Mouse (Mus musculus) MEL (cell line): ENCODE results near the gene Sbf1. TPM values are rescaled to one million over a fixed set of nuclear protein-coding genes. Genes with fewer than 3 reads are reported as not detected.
A peak's percentile ranks its signal among the peaks of the same experiment; 100 is the strongest.

Source experiments
- DNase-seq: peaks from one replicate; pipeline ENCODE4 v3.0.0; 2011; ENCODE audit warnings: low read depth, low spot score
- H3K27ac ChIP-seq: 2 replicates; pipeline ENCODE4 v1.5.1; 2012; ENCODE audit warnings: low read depth, mild to moderate bottlenecking, control low read depth, low read length, moderate library complexity; ENCODE audit not compliant: control insufficient read depth
- H3K27me3 ChIP-seq, 2 experiments: fragments of 150-350 bp in 1 of 2; sonication (generic) in 1 of 2; 2 replicates each; pipeline ENCODE4 v1.6.1; 2012; ENCODE audit warnings: low read length in 2 of 2, mild to moderate bottlenecking in 2 of 2, improper control_type of control experiment in 1 of 2, moderate library complexity in 1 of 2; ENCODE audit not compliant: insufficient read depth in 2 of 2, control insufficient read depth in 1 of 2
- H3K36me3 ChIP-seq, 2 experiments: 2 replicates each; pipeline ENCODE4 v1.6.1; 2012 to 2014; ENCODE audit warnings: low read length in 2 of 2, improper control_type of control experiment in 1 of 2, inconsistent platforms in 1 of 2, mild to moderate bottlenecking in 1 of 2; ENCODE audit not compliant: insufficient read depth in 2 of 2, control insufficient read depth in 1 of 2
- H3K4me1 ChIP-seq, 2 experiments: fragments of 150-350 bp in 1 of 2; sonication (generic) in 1 of 2; 2 replicates each; pipeline ENCODE4 v1.6.1; 2012; ENCODE audit warnings: low read length in 2 of 2, improper control_type of control experiment in 1 of 2, mild to moderate bottlenecking in 1 of 2; ENCODE audit not compliant: insufficient read depth in 2 of 2, control insufficient read depth in 1 of 2
- H3K4me3 ChIP-seq, 2 experiments: fragments of 150-350 bp in 1 of 2; sonication (generic) in 1 of 2; 2 replicates each; pipeline ENCODE4 v1.5.1; 2012; ENCODE audit warnings: low read depth in 2 of 2, low read length in 2 of 2, mild to moderate bottlenecking in 2 of 2, moderate library complexity in 2 of 2, control low read depth in 1 of 2, improper control_type of control experiment in 1 of 2; ENCODE audit not compliant: control insufficient read depth in 1 of 2, insufficient read depth in 1 of 2
- H3K79me2 ChIP-seq: 2 replicates; pipeline ENCODE4 v1.6.1; 2012; ENCODE audit warnings: mild to moderate bottlenecking, low read length, moderate library complexity; ENCODE audit not compliant: control insufficient read depth, poor library complexity, insufficient read depth
- H3K9ac ChIP-seq: 2 replicates; pipeline ENCODE4 v1.6.1; 2012; ENCODE audit warnings: low read depth, mild to moderate bottlenecking, control low read depth, low read length, moderate library complexity; ENCODE audit not compliant: control insufficient read depth, poor library complexity, severe bottlenecking
- H3K9me3 ChIP-seq: fragments of 150-350 bp; sonication (generic); replicated peaks from 2 replicates; pipeline ENCODE4 v1.6.1; 2012; ENCODE audit warnings: mild to moderate bottlenecking, low read length, improper control_type of control experiment, moderate library complexity; ENCODE audit not compliant: insufficient read depth
- BHLHE40 ChIP-seq: IDR thresholded peaks from 2 replicates; pipeline ENCODE4 v1.6.1; 2012; ENCODE audit warnings: low read depth, mild to moderate bottlenecking, inconsistent platforms, low read length, improper control_type of control experiment, borderline replicate concordance
- CHD1 ChIP-seq: IDR thresholded peaks from 2 replicates; pipeline ENCODE4 v1.6.1; 2012; ENCODE audit warnings: low read depth, mild to moderate bottlenecking, inconsistent platforms, low read length, improper control_type of control experiment
- CHD2 ChIP-seq: IDR thresholded peaks from 2 replicates; pipeline ENCODE4 v1.6.1; 2011; ENCODE audit warnings: low read length, improper control_type of control experiment
- CTCF ChIP-seq, 3 experiments: IDR thresholded peaks in 2 of 3; conservative IDR thresholded peaks in 1 of 3; 2 replicates each; pipeline ENCODE4 v1.5.1; 2011 to 2012; ENCODE audit warnings: low read length in 3 of 3, low read depth in 2 of 3, mild to moderate bottlenecking in 2 of 3, improper control_type of control experiment in 1 of 3, inconsistent platforms in 1 of 3, mixed read lengths in 1 of 3, moderate library complexity in 1 of 3; ENCODE audit not compliant: control insufficient read depth in 1 of 3, insufficient read depth in 1 of 3, poor library complexity in 1 of 3, severe bottlenecking in 1 of 3
- ELF1 ChIP-seq: IDR thresholded peaks from 2 replicates; pipeline ENCODE4 v1.6.1; 2014; ENCODE audit warnings: low read depth, mild to moderate bottlenecking, inconsistent platforms, low read length, improper control_type of control experiment, moderate library complexity
- EP300 ChIP-seq, 2 experiments: IDR thresholded peaks; 2 replicates each; pipeline ENCODE4 v1.6.1; 2011; ENCODE audit warnings: improper control_type of control experiment in 2 of 2, low read length in 2 of 2, low read depth in 1 of 2, mild to moderate bottlenecking in 1 of 2
- ETS1 ChIP-seq: IDR thresholded peaks from 2 replicates; pipeline ENCODE4 v1.6.1; 2012; ENCODE audit warnings: low read depth, mild to moderate bottlenecking, inconsistent platforms, low read length, improper control_type of control experiment, moderate library complexity
- GATA1 ChIP-seq: IDR thresholded peaks from 2 replicates; pipeline ENCODE4 v1.6.1; 2011; ENCODE audit warnings: low read depth, low read length, improper control_type of control experiment
- HCFC1 ChIP-seq: IDR thresholded peaks from 2 replicates; pipeline ENCODE4 v1.6.1; 2012; ENCODE audit warnings: low read depth, mild to moderate bottlenecking, inconsistent platforms, low read length, improper control_type of control experiment, moderate library complexity
- JUND ChIP-seq: IDR thresholded peaks from 2 replicates; pipeline ENCODE4 v1.6.1; 2011; ENCODE audit warnings: low read depth, mild to moderate bottlenecking, improper control_type of control experiment, low read length
- MAFK ChIP-seq: IDR thresholded peaks from 2 replicates; pipeline ENCODE4 v1.6.1; 2011; ENCODE audit warnings: low read depth, mild to moderate bottlenecking, low read length, improper control_type of control experiment, borderline replicate concordance
- MAZ ChIP-seq: IDR thresholded peaks from 2 replicates; pipeline ENCODE4 v1.6.1; 2012; ENCODE audit warnings: low read depth, mild to moderate bottlenecking, inconsistent platforms, low read length, improper control_type of control experiment
- MEF2A ChIP-seq: IDR thresholded peaks from 2 replicates; pipeline ENCODE4 v1.6.1; 2014; ENCODE audit warnings: low read depth, mild to moderate bottlenecking, inconsistent platforms, low read length, improper control_type of control experiment; ENCODE audit not compliant: poor library complexity, insufficient replicate concordance, severe bottlenecking; ENCODE audit errors: extremely low read depth
- RAD21 ChIP-seq: IDR thresholded peaks from 2 replicates; pipeline ENCODE4 v1.6.1; 2011; ENCODE audit warnings: mild to moderate bottlenecking, low read depth, low read length, improper control_type of control experiment
- RCOR1 ChIP-seq: IDR thresholded peaks from 2 replicates; pipeline ENCODE4 v1.6.1; 2012; ENCODE audit warnings: low read depth, mild to moderate bottlenecking, inconsistent platforms, low read length, improper control_type of control experiment
- SIN3A ChIP-seq: IDR thresholded peaks from 2 replicates; pipeline ENCODE4 v1.6.1; 2012; ENCODE audit warnings: low read length, improper control_type of control experiment, inconsistent platforms
- SMC3 ChIP-seq: IDR thresholded peaks from 2 replicates; pipeline ENCODE4 v1.6.1; 2011; ENCODE audit warnings: low read depth, low read length, improper control_type of control experiment
- TBP ChIP-seq: IDR thresholded peaks from 2 replicates; pipeline ENCODE4 v1.8.0; 2011; ENCODE audit warnings: low read depth, low read length, improper control_type of control experiment
- TCF12 ChIP-seq: IDR thresholded peaks from 2 replicates; pipeline ENCODE4 v1.6.1; 2014; ENCODE audit warnings: low read depth, mild to moderate bottlenecking, inconsistent platforms, low read length, improper control_type of control experiment, moderate library complexity
- UBTF ChIP-seq: IDR thresholded peaks from 2 replicates; pipeline ENCODE4 v1.6.1; 2012; ENCODE audit warnings: low read depth, mild to moderate bottlenecking, inconsistent platforms, low read length, improper control_type of control experiment, moderate library complexity, borderline replicate concordance; ENCODE audit not compliant: insufficient read depth
- ZC3H11A ChIP-seq: IDR thresholded peaks from 2 replicates; pipeline ENCODE4 v1.6.1; 2012; ENCODE audit warnings: low read depth, mild to moderate bottlenecking, inconsistent platforms, low read length, improper control_type of control experiment
- ZKSCAN1 ChIP-seq: IDR thresholded peaks from 2 replicates; pipeline ENCODE4 v1.6.1; 2012; ENCODE audit warnings: low read depth, mild to moderate bottlenecking, inconsistent platforms, low read length, improper control_type of control experiment, moderate library complexity
- polyA plus RNA-seq, 2 experiments: library from polyadenylated mRNA; stranded (reverse) in 1 of 2; unstranded in 1 of 2; fragments of >175 nt in 1 of 2; fragments of >200 nt in 1 of 2; gene quantifications; 2 replicates each; pipeline versions ENCODE4 v1.2.1 to v1.2.4; 2012; ENCODE audit warnings: low replicate concordance in 2 of 2, low read depth in 1 of 2; ENCODE audit not compliant: insufficient read length in 2 of 2, insufficient read depth in 1 of 2, missing spikeins in 1 of 2
- total RNA-seq: library from RNA; depleted of rRNA; stranded (reverse); fragments of 300-350 nt; gene quantifications from 2 replicates; pipeline ENCODE4 v1.2.3, GENCODE M21; 2012

Sbf1 gene
- total and polyA plus RNA-seq, 3 experiments: 80.4 to 147 TPM; not detected in 1

DNA sequence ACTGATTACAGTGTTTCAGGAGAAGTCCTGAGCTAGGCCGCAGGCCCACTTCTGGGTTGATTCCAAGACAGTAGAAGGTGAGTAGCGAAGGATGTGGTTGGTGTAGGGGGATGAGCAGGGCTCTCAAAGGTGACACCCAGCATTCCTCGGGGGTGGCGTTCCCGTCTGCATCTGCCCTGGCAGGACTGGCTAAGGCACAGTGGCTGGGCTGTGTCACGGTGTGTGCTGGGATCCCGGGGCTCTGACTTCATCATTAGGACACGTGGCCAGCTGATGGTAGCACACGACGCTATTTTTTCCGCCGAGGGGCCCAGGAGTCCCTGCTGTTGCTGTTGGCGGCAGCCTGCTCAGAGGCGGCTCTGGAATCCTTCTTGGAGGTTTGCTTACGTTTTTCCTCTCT lies 36.2 kb upstream of the Sbf1 start:
- TF ChIP-seq HCFC1: no peak
- no peak for TF ChIP-seq JUND
- TF ChIP-seq ETS1: no peak
- TF ChIP-seq BHLHE40: no peak
- no peak for TF ChIP-seq SMC3
- TF ChIP-seq RCOR1: no peak
- no peak for TF ChIP-seq CHD2
- TF ChIP-seq TBP: no peak
- TF ChIP-seq CTCF (IDR thresholded peaks at IDR 0.05 in 2 of 3, conservative IDR thresholded peaks at IDR 0.05 in 1 of 3; ENCODE audit: control insufficient read depth in 1 of 3, insufficient read depth in 1 of 3, low read depth in 2 of 3, low read length in 3 of 3, poor library complexity in 1 of 3, severe bottlenecking in 1 of 3): no peak
- no peak for TF ChIP-seq RAD21
- no peak for TF ChIP-seq MAZ
- Histone ChIP-seq H3K79me2 (peaks cover 18% of the 10 kb centered on the region), H3K4me1 (peaks cover 0 to 4% of the 10 kb centered on the region in 2 experiments; a peak in 1 of 4 replicates), H3K27ac (no peak overlapping the region), H3K36me3 (no peaks in the 10 kb centered on the region), H3K27me3 (no peaks in the 10 kb centered on the region), H3K9me3 (no peaks in the 10 kb centered on the region), H3K9ac (no peak overlapping the region), H3K4me3 (no peak overlapping the region)
- DNase-seq: no peak

DNA sequence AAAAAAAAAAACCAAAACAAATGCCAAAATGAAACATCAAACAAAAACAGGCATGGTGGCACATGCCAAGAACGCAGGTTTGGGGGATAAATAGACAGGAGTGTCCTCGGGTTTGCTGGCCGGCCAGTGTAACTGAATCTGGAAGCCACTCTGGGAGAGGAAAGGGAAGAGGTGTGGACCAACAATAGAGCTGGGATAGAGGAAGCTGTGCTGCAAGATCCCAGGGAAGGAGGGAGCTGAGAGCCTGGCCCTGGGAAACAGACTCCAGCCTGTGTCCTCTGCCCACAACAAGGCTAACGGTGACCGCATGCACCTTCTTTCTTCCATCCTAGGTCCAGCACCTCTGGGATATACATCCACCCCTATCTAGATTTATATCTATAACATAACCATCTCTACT lies 35.3 kb upstream of the Sbf1 start:
- H3K9me3 ChIP-seq: no peaks in the 10 kb centered on the region
- H3K4me1 ChIP-seq: peaks cover 0 to 4% of the 10 kb centered on the region in 2 experiments; a peak in 1 of 4 replicates
- H3K9ac ChIP-seq: no peak overlapping the region
- no peaks in the 10 kb centered on the region for H3K27me3 ChIP-seq
- DNase-seq: no peak
- H3K27ac ChIP-seq: no peak overlapping the region
- peaks cover 11% of the 10 kb centered on the region for H3K79me2 ChIP-seq
- no peaks in the 10 kb centered on the region for H3K36me3 ChIP-seq
- no peak overlapping the region for H3K4me3 ChIP-seq
- no peak for TF ChIP-seq ZC3H11A
- no peak for TF ChIP-seq MEF2A
- TF ChIP-seq EP300 (IDR thresholded peaks at IDR 0.05; ENCODE audit: low read depth in 1 of 2, low read length in 2 of 2): no peak
- TF ChIP-seq CHD1: no peak
- no peak for TF ChIP-seq MAFK

DNA sequence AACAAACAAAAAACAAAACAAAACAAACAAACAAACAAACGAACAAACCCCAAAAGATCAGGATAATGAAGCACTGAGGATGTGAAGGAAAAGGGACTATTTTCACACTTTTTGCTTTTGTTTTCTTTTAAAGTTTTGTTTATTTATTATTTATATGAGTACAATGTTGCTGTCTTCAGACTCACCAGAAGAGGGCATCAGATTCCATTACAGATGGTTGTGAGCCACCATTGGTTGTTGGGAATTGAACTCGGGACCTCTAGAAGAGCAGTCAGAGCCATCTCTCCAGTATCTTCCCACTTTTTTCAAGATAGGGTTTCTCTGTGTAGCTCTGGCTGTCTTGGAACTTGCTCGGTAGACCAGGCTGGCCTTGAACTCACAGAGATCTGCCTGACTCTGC lies 28.2 kb upstream of the Sbf1 start:
- Histone ChIP-seq H3K9me3 (no peaks in the 10 kb centered on the region), H3K79me2 (no peaks in the 10 kb centered on the region), H3K36me3 (no peaks in the 10 kb centered on the region), H3K4me1 (peaks cover 5% of the 10 kb centered on the region in 2 experiments), H3K9ac (no peak overlapping the region), H3K27ac (no peak overlapping the region), H3K4me3 (no peak overlapping the region), H3K27me3 (no peaks in the 10 kb centered on the region)
- TF ChIP-seq GATA1 (no peak), RAD21 (peak; percentile 36), SMC3 (peak; percentile 31), UBTF (no peak), ZC3H11A (0 out of 2 replicates have a peak, but pooled peaks have one; percentile 25), ELF1 (no peak), TCF12 (no peak), ZKSCAN1 (no peak), CHD2 (no peak), SIN3A (no peak), CTCF (IDR thresholded peaks at IDR 0.05 in 2 of 3, conservative IDR thresholded peaks at IDR 0.05 in 1 of 3; ENCODE audit: control insufficient read depth in 1 of 3, insufficient read depth in 1 of 3, low read depth in 2 of 3, low read length in 3 of 3, poor library complexity in 1 of 3, severe bottlenecking in 1 of 3) (peak in 2 of 3 experiments; percentile 23 to 51; a peak in 4 of 6 replicates)
- no peak for DNase-seq
